Mouse (Mus musculus) heart, embryonic 13.5 days (tissue): ENCODE results near the gene Prkg2. TPM values are rescaled to one million over a fixed set of nuclear protein-coding genes. Genes with fewer than 3 reads are reported as not detected.

Experiments
- ATAC-seq: fragments of 200-750 bp; cut with Nextera tagmentation; 2 replicates; pipeline ENCODE4 v1.8.0; 2017; ENCODE audit warnings: moderate TSS enrichment; ENCODE audit not compliant: insufficient number of reproducible peaks, low FRiP score, low TSS enrichment; ENCODE audit errors: extremely low read depth
- H3K27ac ChIP-seq: fragments of 300-500 bp; sonication (generic); replicated peaks from 2 replicates; pipeline ENCODE4 v1.5.1; 2015; ENCODE audit warnings: moderate library complexity, mild to moderate bottlenecking, inconsistent platforms
- H3K27me3 ChIP-seq: fragments of 300-500 bp; sonication (generic); replicated peaks from 2 replicates; pipeline ENCODE4 v1.6.1; 2015; ENCODE audit warnings: mild to moderate bottlenecking, inconsistent platforms
- H3K36me3 ChIP-seq: fragments of 300-500 bp; sonication (generic); 2 replicates; pipeline ENCODE4 v1.6.1; 2015; ENCODE audit warnings: mild to moderate bottlenecking, inconsistent platforms
- H3K4me1 ChIP-seq: fragments of 300-500 bp; sonication (generic); 2 replicates; pipeline ENCODE4 v1.6.1; 2015; ENCODE audit warnings: inconsistent platforms
- H3K4me2 ChIP-seq: fragments of 300-500 bp; sonication (generic); 2 replicates; pipeline ENCODE4 v1.6.1; 2015; ENCODE audit warnings: inconsistent platforms, mild to moderate bottlenecking, moderate library complexity
- H3K4me3 ChIP-seq: fragments of 300-500 bp; sonication (generic); 2 replicates; pipeline ENCODE4 v1.5.1; 2015; ENCODE audit warnings: moderate library complexity, mild to moderate bottlenecking, inconsistent platforms
- H3K9ac ChIP-seq: fragments of 300-500 bp; sonication (generic); 2 replicates; pipeline ENCODE4 v1.6.1; 2015; ENCODE audit warnings: inconsistent platforms, mild to moderate bottlenecking, moderate library complexity
- H3K9me3 ChIP-seq: fragments of 300-500 bp; sonication (generic); 2 replicates; pipeline ENCODE4 v1.6.1; 2016; ENCODE audit warnings: inconsistent platforms
- WGBS: fragments of 180-500 bp; shearing (Covaris S2); methylation state at CpG from one replicate; pipeline ENCODE4 v1.1.7; 2015; ENCODE audit warnings: mixed read lengths; 5-methylcytosine and 5-hydroxymethylcytosine counted together
- polyA plus RNA-seq: library from polyadenylated mRNA; unstranded; fragments of >200 nt; fragmentation: Nextera tagmentation; extraction: Ambion mirVana; gene quantifications from 2 replicates; pipeline ENCODE4 v1.2.1, GENCODE M21; 2015

The Prkg2 gene
- polyA plus RNA-seq, 1 experiment from 2014 or later: 0.68 TPM

GRCm38 (mm10) chr5:99015140-99015539 lies 22.0 kb downstream of the Prkg2 start:
- no peak overlapping the region for H3K4me3 ChIP-seq
- no peaks in the 10 kb centered on the region for H3K4me1 ChIP-seq
- H3K27me3 ChIP-seq: no peaks in the 10 kb centered on the region
- ATAC-seq: no peak
- H3K36me3 ChIP-seq: no peaks in the 10 kb centered on the region
- H3K27ac ChIP-seq: no peak overlapping the region
- no peaks in the 10 kb centered on the region for H3K9me3 ChIP-seq
- no peak overlapping the region for H3K9ac ChIP-seq
- 73% methylated on average over 3 of the region's 3 CpGs for WGBS
- no peak overlapping the region for H3K4me2 ChIP-seq

DNA sequence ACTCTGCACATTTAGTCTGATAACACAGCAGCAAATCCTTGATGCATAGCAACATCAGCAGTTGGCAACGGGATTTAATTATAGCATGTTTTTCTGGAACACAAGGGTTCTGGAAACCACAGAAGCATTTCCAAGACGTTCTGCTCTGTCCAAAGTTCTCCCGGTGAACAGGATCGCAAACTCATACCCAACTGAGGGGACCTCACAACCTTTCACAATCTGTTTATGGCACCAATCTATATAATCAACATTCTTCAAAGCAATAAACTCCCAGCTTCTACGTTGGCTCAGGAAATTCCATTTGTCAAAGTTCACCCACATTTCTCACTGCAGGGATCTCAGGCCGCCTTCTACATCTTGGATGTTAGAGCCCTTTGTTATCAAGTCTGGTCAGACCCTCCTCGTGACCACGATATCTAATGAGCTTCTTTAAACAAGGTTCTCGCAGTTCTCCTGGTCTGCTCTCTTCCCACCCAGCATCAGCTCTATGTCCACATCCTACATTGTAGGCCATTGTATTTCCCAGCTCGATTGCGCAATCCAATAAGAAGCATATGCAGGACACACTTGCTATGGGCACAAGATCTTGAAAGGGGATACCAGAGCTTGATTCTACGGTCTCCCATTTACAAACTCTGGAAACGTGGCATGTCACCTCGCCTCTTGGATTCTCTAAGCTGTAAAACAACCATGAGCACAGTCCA lies 26.6 kb downstream of the Prkg2 start:
- Histone ChIP-seq H3K27ac (no peak overlapping the region), H3K4me3 (no peak overlapping the region), H3K9ac (no peak overlapping the region), H3K4me1 (no peaks in the 10 kb centered on the region), H3K9me3 (no peaks in the 10 kb centered on the region), H3K36me3 (no peaks in the 10 kb centered on the region), H3K27me3 (no peaks in the 10 kb centered on the region), H3K4me2 (no peak overlapping the region)
- ATAC-seq: no peak
- WGBS: 75% methylated on average over 14 of the region's 14 CpGs

DNA sequence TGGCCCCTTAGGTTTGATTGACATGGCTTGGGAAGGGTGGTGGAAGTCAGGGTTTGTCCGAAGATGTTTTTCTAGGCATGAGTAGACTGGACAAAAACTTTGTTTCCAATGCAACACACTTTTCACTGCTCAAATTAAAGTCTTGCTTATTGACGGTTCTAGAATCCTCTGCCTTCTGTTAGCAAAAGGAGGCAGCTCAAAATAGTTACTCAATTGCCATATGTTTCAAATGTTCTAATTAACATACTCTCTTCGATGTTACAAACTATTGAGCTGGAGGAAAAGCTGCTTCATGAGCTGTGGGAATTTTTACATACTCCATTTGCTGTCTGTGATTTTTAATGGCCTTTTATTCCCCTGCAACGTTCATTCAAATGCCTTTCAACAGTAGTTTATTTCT lies 39.0 kb downstream of the Prkg2 start:
- no peaks in the 10 kb centered on the region for H3K27me3 ChIP-seq
- H3K9ac ChIP-seq: no peak overlapping the region
- 66% methylated on average over 4 of the region's 4 CpGs for WGBS
- H3K4me2 ChIP-seq: no peak overlapping the region
- peaks cover 2% of the 10 kb centered on the region; the same call in 1 of the 2 replicates for H3K4me1 ChIP-seq
- H3K36me3 ChIP-seq: no peaks in the 10 kb centered on the region
- H3K9me3 ChIP-seq: no peaks in the 10 kb centered on the region
- ATAC-seq: no peak
- no peak overlapping the region for H3K4me3 ChIP-seq
- no peak overlapping the region for H3K27ac ChIP-seq

DNA sequence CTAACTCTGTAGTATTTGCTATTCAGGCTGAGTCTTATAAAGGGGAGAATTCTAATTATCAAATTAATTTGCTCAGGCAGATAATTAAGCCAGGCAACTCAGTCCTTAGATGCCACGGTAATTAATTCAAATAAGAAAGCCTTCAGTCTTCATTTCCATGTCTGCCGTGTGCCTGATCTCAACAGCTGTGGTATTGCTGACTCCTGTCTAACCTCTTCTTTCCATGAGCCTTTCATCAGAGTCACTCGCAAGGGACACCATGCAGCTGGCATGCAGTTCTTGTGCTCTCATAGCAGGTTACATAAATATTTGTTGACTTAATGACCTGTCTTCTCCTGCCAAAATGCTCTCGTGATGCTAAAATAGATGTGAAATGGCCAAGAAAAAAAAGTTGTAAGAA lies 41.4 kb downstream of the Prkg2 start:
- no peak overlapping the region for H3K9ac ChIP-seq
- no peak overlapping the region for H3K4me2 ChIP-seq
- no peak overlapping the region for H3K4me3 ChIP-seq
- no peaks in the 10 kb centered on the region for H3K9me3 ChIP-seq
- no peak overlapping the region for H3K27ac ChIP-seq
- no peaks in the 10 kb centered on the region for H3K36me3 ChIP-seq
- H3K27me3 ChIP-seq: no peaks in the 10 kb centered on the region
- H3K4me1 ChIP-seq: peaks cover 2% of the 10 kb centered on the region; the same call in 1 of the 2 replicates
- 63% methylated on average over 4 of the region's 4 CpGs for WGBS
- ATAC-seq: no peak

DNA sequence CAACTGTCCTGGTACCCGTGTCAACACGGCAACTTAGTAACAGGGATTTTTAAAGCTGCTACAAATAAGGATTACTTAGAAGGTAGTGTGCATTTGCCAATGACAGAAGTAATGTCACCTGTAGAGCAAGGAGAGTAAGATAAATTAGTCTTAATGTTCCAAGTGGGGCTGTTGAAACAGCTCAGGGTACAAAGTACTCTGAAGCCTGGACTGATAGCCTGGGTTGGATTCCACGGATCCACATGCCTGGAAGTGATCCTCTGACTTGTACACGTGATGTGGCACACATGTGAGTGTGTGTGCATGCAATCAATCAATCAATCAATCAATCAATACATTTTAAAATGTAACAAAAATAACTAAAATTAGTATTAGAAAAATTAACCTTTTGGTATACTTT lies 45.6 kb downstream of the Prkg2 start:
- Histone ChIP-seq H3K4me2 (no peak overlapping the region), H3K9ac (no peak overlapping the region), H3K4me3 (no peak overlapping the region), H3K36me3 (no peaks in the 10 kb centered on the region), H3K27me3 (no peaks in the 10 kb centered on the region), H3K27ac (no peak overlapping the region), H3K9me3 (no peaks in the 10 kb centered on the region), H3K4me1 (no peaks in the 10 kb centered on the region)
- 70% methylated on average over 4 of the region's 4 CpGs for WGBS
- no peak for ATAC-seq

GRCm38 (mm10) chr5:98987634-98988033 lies 49.5 kb downstream of the Prkg2 start:
- no peaks in the 10 kb centered on the region for H3K36me3 ChIP-seq
- no peak overlapping the region for H3K4me2 ChIP-seq
- no peaks in the 10 kb centered on the region for H3K27me3 ChIP-seq
- no peaks in the 10 kb centered on the region for H3K9me3 ChIP-seq
- 64% methylated on average over 1 of the region's 1 CpGs for WGBS
- no peak for ATAC-seq
- H3K27ac ChIP-seq: no peak overlapping the region
- peaks cover 4% of the 10 kb centered on the region; the same call in 1 of the 2 replicates for H3K4me1 ChIP-seq
- H3K4me3 ChIP-seq: no peak overlapping the region
- no peak overlapping the region for H3K9ac ChIP-seq

- Histone ChIP-seq H3K4me2 (no peak overlapping the region), H3K36me3 (no peaks in the 10 kb centered on the region), H3K4me1 (peaks cover 4% of the 10 kb centered on the region; the same call in 1 of the 2 replicates), H3K4me3 (no peak overlapping the region), H3K27ac (no peak overlapping the region), H3K9me3 (no peaks in the 10 kb centered on the region), H3K27me3 (no peaks in the 10 kb centered on the region), H3K9ac (no peak overlapping the region)
- no peak for ATAC-seq
- WGBS: 67% methylated on average over 3 of the region's 3 CpGs
These were observed 50.0 kb downstream of the Prkg2 start for GRCm38 (mm10) chr5:98987116-98987515.

DNA sequence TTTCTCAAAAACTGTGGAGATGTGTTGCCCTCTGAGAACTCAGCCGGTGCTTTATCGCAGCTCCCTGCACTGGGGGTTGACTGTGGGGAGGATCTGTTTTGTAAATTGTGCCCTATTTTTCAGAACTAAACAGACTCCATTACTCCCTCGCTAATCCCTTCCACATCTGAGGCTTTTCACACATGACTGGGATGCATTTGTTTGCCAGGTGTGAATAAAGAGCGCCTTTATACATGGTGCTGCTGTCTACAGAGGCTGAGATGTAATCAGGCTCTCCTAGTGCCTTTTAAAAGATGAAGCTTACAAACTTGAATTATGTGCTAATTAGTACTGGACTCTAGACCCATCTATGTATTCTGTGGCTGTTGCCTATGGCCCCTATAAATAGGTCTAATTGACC lies 50.7 kb downstream of the Prkg2 start:
- Histone ChIP-seq H3K4me1 (peaks cover 4% of the 10 kb centered on the region; the same call in 1 of the 2 replicates), H3K9me3 (no peaks in the 10 kb centered on the region), H3K4me2 (no peak overlapping the region), H3K4me3 (no peak overlapping the region), H3K27ac (no peak overlapping the region), H3K9ac (no peak overlapping the region), H3K27me3 (no peaks in the 10 kb centered on the region), H3K36me3 (no peaks in the 10 kb centered on the region)
- no peak for ATAC-seq
- WGBS: 38% methylated on average over 4 of the region's 4 CpGs

GRCm38 (mm10) chr5:98986011-98986410 lies 51.1 kb downstream of the Prkg2 start:
- H3K27me3 ChIP-seq: no peaks in the 10 kb centered on the region
- ATAC-seq: no peak
- H3K4me2 ChIP-seq: no peak overlapping the region
- peaks cover 4% of the 10 kb centered on the region; the same call in 1 of the 2 replicates for H3K4me1 ChIP-seq
- no peak overlapping the region for H3K4me3 ChIP-seq
- 15% methylated on average over 4 of the region's 4 CpGs for WGBS
- H3K36me3 ChIP-seq: no peaks in the 10 kb centered on the region
- no peak overlapping the region for H3K9ac ChIP-seq
- H3K27ac ChIP-seq: no peak overlapping the region
- no peaks in the 10 kb centered on the region for H3K9me3 ChIP-seq

- Histone ChIP-seq H3K4me3 (no peak overlapping the region), H3K9me3 (no peaks in the 10 kb centered on the region), H3K4me1 (peaks cover 4% of the 10 kb centered on the region; the same call in 1 of the 2 replicates), H3K4me2 (no peak overlapping the region), H3K27ac (no peak overlapping the region), H3K27me3 (no peaks in the 10 kb centered on the region), H3K9ac (no peak overlapping the region), H3K36me3 (no peaks in the 10 kb centered on the region)
- WGBS: 79% methylated on average over 3 of the region's 3 CpGs
- no peak for ATAC-seq
These were observed 52.1 kb downstream of the Prkg2 start for GRCm38 (mm10) chr5:98985077-98985476.

DNA sequence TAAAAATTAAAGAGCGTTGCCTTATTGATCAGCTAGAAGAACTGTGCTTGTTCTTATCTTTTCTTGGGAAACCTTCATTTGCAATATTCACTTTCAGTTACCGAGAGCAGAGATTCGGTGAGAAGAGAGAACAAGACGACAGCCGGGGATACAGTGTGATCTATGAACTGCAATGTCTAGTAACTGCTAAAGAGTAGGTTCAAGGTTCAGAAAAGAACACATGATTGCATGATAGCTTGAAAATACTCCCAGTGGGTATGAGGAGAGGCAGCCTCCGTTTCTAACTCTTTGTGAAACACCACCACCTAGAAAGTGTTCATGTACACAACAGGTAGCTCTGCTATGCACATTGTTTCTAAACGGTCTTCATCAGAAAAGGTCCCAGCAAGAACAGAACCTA lies 55.8 kb downstream of the Prkg2 start:
- H3K4me1 ChIP-seq: peaks cover 4% of the 10 kb centered on the region; the same call in 1 of the 2 replicates
- no peak overlapping the region for H3K9ac ChIP-seq
- H3K9me3 ChIP-seq: no peaks in the 10 kb centered on the region
- no peak overlapping the region for H3K27ac ChIP-seq
- H3K4me2 ChIP-seq: no peak overlapping the region
- H3K4me3 ChIP-seq: no peak overlapping the region
- ATAC-seq: no peak
- H3K36me3 ChIP-seq: no peaks in the 10 kb centered on the region
- 66% methylated on average over 7 of the region's 7 CpGs for WGBS
- H3K27me3 ChIP-seq: no peaks in the 10 kb centered on the region

DNA sequence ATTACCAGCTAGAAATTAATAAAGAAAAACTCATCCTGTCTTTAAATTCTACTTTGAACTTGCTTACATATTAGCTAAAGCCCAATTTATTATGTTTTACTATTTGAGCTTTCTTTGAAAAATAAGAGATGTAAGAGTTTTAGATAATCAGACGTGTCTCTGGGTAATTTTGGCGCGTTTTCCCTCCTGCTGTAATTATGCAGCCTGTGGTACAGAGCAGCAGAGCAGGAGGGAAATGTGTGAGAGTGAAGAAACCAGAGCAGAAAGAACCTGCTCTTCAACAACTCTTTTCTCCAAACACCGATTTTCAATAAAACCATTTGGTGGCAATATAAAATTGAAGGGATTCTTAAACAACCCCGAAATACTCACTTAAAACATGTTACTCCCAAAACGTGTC lies 58.8 kb downstream of the Prkg2 start:
- no peaks in the 10 kb centered on the region for H3K36me3 ChIP-seq
- no peak for ATAC-seq
- no peak overlapping the region for H3K4me2 ChIP-seq
- H3K27ac ChIP-seq: no peak overlapping the region
- WGBS: 66% methylated on average over 6 of the region's 6 CpGs
- no peak overlapping the region for H3K9ac ChIP-seq
- H3K9me3 ChIP-seq: no peaks in the 10 kb centered on the region
- no peaks in the 10 kb centered on the region for H3K4me1 ChIP-seq
- no peaks in the 10 kb centered on the region for H3K27me3 ChIP-seq
- H3K4me3 ChIP-seq: no peak overlapping the region
